Mouse (Mus musculus): ENCODE results near the gene AI467606.

- TF ChIP-seq POLR2A (IDR thresholded peaks at IDR 0.05; ENCODE audit: borderline replicate concordance, low read depth, low read length): no peak
- no peak for TF ChIP-seq CTCF (IDR thresholded peaks at IDR 0.05; ENCODE audit: low read depth, low read length)
These were observed 10.4 kb downstream of the AI467606 start for GRCm38 (mm10) chr7:127101451-127102016.
